Mouse (Mus musculus) myocyte (in vitro differentiated cells): ENCODE data around the gene Sypl.

Source experiments
- E2F4 ChIP-seq: IDR thresholded peaks from one replicate; pipeline ENCODE4 v1.6.1; 2011; ENCODE audit warnings: mild to moderate bottlenecking, control low read depth, moderate library complexity; ENCODE audit not compliant: insufficient read depth
- MAX ChIP-seq: IDR thresholded peaks from one replicate; pipeline ENCODE4 v1.6.1; 2011; ENCODE audit warnings: low read depth, mild to moderate bottlenecking, control low read depth
- MYOD1 ChIP-seq, 3 experiments: IDR thresholded peaks; one replicate each; pipeline ENCODE4 v1.6.1; 2011; ENCODE audit warnings: control low read depth in 2 of 3, low read depth in 2 of 3, mild to moderate bottlenecking in 2 of 3, moderate library complexity in 1 of 3; ENCODE audit not compliant: insufficient read length in 2 of 3, control insufficient read depth in 1 of 3
- POLR2A ChIP-seq: IDR thresholded peaks from one replicate; pipeline ENCODE4 v1.6.1; 2011; ENCODE audit warnings: low read depth, mild to moderate bottlenecking, control low read depth, moderate library complexity; ENCODE audit not compliant: insufficient read length

DNA sequence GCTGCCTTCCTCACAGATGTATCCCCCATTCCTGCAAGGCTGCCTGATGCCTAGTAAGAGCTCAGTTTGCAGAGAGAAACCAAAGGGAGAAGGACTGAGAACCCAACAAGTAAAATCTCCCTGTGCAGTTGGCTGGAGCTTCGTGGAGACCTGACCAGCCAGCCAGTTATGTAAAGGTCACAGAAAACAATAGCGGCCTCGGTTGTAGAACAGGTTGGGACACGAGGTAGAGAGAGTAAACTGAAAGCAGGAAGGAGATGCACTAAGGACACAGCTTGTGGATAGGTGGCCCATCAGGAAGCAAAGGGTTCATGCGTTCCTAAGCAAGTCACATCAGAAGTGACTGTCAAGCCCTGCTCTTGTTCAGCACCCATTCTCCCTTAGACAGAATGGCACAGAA, 52.2 kb downstream of the Sypl start:
- no peak for TF ChIP-seq E2F4
- no peak for TF ChIP-seq POLR2A
- TF ChIP-seq MYOD1 (IDR thresholded peaks at IDR 0.05; ENCODE audit: control insufficient read depth in 1 of 3, insufficient read length in 2 of 3, low read depth in 2 of 3) = no peak
- no peak for TF ChIP-seq MAX
